Mouse (Mus musculus): ENCODE measurements around the gene Tcp11l1.

Tcp11l1 gene

DNA sequence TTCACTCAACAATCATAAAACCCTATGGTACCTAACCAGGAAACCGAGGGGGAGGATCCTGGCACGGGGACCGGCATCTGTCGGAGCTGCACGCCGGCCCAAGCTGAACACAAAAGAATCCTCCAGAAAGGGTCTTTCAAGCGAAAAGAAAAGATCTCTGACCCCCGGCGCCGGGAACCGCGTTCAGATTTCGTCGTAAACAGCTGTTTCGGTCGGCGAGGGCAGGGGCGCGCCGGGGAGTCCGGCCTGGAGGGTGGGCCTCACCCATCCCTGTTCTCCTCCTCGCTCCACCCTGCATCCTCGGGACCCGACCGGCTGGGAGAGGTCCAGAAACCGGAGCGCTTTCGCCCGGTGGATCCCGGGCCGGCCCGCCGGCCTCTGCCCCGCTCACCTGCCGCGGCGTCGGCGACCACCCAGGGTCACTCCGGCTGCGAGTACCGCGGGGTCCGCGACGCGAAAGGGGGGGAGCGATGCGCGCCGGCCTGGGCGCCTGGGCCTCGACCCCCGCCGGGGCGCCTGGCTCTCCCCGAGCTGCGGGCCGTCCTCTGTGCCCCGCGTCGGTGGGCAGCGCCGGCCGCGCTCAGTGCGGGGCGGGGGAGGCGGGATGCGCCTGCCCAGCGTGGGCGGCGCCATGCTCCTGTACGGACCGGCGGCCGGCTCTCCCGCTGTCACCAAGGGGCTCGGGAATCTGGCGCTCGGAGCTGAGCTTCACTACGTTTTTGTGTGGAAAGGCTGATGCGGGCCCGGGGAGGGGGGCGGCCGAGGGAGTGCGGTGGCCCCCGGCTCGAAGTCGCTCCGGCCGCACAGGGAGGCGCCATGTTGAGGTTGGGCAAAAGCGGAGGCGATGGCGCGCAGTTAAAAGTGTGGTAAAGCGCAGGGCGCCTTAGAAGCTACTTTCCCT is at the start of gene Tcp11l1:
Gene Tcp11l1, minus strand, starts transcription at position 585 of the 901 bp plus-strand sequence.
- peak; percentile 63 for DNase-seq

- no peak for DNase-seq
Measured at GRCm38 (mm10) chr2:104750611-104751010, 38.6 kb upstream of the Tcp11l1 start.

GRCm38 (mm10) chr2:104748652-104749183 is 36.7 kb upstream of the Tcp11l1 start:
- DNase-seq, result no peak

- DNase-seq, result no peak
Measured at GRCm38 (mm10) chr2:104746251-104746650, 34.3 kb upstream of the Tcp11l1 start.

DNA sequence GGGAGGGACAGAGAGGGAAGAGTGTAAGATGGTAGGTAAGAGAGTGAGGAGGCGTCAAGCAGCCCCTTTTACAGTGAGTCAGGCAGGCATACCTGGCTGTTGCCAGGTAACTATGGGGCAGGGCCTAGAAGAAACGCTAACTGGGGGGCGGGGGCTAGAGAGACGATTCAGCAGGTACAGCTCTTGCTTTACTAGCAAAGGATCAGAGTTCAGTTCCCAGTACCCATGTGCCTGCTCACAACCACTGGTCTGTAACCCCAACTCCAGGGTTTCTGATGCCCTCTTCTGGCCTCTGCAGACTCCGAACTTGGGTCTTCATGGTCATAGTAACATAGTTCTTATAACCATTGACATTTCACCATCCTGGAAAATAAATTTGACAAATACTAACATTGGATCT is 32.0 kb upstream of the Tcp11l1 start:
- no peak for DNase-seq

- DNase-seq, result no peak
Measured at GRCm38 (mm10) chr2:104743160-104743559, 31.2 kb upstream of the Tcp11l1 start.

DNA sequence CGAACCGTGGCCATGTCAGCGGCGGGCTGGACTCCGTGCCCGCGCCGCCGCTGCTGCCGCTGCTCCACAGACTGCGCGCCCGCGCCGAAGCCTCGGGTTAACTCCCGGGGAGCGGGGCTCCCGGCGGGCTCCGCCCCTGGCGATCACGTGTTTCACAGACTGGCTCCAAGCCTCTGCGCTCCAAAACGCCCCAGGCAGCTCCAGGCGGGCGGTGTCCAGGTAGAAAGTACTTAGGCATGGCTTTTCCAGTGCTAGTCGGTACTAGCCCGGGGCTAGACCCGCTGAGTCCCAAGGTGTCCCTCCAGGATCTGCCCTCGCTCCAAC is 30.7 kb upstream of the Tcp11l1 start, which contains the start of gene Depdc7:
Gene Depdc7, minus strand, starts transcription at position 138 of the 324 bp plus-strand sequence.
- peak; percentile 78 for DNase-seq

DNA sequence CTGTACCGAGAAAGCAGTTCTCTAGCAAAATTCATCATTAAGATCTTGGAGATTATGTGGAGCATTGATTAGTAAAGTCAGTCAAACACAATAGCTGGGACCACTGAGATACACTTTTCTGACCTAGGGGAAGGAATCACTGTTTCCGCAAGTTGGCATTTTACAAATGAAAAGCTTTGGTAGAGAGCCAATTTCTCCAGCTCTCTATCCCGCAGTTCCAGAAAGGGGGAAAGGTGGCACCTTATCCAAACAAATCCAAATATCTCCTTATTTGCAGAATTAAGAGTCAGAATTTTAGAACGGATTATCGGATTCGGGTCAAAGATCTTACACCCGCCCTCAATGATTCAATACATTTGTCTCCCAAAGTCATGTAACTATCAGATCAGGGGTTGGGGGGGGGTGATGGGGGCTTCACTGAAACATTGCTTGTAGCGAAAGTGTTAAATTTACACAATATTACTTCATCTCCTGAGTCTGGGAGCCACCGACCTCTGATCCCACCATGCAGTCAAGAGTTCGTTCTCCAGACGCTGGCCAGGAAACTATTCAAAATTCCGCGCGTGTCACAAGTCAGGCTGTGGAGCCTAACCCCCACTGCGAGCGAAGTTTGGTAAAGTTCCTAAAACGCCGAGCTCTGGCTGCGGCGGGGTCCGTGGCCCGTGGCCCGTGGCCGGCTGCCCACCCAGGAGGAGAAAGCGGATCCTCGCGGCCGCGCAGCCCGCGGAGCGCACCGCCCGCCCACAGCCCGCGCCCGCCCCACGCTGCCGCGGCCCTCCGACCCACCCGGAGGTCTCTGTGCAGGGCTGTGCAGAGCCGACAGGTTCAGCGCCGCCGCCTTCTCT is 30.1 kb upstream of the Tcp11l1 start:
- no peak for DNase-seq

DNA sequence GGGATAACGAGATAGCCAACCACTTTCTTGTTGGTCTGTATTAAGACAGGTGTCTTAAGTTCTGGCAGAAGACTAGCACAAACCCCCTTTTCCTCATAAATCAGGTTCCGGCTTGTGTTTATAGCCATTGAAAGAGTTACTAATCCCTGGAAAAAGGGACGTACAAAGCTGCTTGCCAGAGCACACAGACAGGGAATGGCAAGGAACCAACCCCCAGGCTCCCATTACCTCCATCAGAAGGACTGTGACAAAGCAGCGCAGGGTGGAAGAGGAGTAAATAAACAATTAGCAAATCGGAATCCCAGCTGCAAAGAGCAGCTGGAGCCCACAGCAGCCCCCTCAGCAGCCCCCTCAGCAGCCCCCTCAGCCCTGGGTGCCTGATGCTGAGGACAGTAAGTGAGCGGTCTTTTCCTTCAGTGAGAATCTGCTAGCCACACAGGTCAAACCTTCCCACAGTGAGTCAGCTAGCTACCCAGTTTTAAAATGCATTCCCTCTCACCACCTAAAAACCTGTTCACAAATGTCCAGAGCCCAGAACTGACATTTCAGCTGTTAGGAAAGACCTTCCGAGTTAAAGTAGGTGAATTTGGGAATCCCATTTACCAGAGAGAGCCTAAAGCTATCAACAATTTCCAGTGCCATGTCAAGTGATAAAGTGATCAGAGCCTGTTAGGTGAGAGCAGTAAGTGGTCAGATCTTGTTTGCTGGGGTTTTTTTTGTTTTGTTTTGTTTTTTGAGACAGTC is 29.2 kb upstream of the Tcp11l1 start:
- no peak for DNase-seq

GRCm38 (mm10) chr2:104740248-104740949 is 28.4 kb upstream of the Tcp11l1 start:
- DNase-seq, result no peak

DNA sequence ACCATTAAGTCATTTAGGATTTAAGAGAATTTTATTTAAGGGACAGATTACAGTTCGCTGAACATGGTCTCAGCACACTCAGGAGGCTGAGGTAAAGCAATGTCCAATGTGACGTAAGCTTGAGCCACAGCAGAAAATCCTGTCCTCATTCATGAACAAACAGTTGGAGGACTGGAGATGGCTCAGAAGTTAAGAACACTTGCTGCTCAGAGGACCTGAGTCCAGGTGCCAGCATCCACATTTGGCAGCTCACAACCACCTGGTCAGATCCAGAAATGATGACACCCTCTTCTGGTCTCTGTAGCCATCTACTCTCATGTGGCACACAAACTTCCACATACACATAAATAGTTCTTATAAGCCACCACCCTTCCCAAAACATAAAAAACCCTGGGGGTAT is 27.7 kb upstream of the Tcp11l1 start:
- DNase-seq, result no peak

GRCm38 (mm10) chr2:104736241-104736640 is 24.3 kb upstream of the Tcp11l1 start:
- no peak for DNase-seq

DNA sequence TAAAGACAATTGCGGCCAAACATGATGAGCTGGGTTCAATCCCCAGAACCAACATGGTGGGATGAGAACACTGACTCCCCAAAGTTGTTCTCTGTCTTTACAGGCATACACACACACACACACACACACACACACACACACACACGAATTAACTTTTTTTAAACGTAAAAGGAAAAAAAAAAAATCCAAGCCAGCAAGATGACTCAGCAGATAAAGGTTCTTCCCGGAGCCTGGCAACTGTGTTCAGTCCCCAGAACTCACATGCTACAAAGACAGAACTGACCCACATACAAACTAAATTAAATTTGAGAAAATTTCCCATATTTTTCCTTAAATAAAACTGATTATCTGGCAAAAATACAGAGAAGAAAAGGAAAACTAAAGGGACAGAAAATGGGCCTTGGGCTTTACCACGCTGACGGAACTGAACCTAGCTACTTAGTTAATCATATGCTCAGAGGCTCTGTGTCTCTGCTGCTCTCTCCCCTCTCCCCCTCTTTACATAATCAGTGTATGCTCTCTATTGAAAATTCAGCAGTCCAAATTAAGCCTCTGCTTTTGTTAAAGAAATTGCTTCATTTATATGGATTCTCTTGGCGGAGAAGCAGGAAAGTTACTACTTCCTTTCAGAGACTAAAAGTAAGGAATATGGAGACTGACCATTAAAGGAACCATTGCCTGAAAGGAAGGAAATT is 20.7 kb upstream of the Tcp11l1 start:
- DNase-seq, result no peak

- DNase-seq, result peak; percentile 38
Measured at GRCm38 (mm10) chr2:104732033-104732444, 20.1 kb upstream of the Tcp11l1 start.

- no peak for DNase-seq
Measured at GRCm38 (mm10) chr2:104727369-104727768, 15.4 kb upstream of the Tcp11l1 start.

DNA sequence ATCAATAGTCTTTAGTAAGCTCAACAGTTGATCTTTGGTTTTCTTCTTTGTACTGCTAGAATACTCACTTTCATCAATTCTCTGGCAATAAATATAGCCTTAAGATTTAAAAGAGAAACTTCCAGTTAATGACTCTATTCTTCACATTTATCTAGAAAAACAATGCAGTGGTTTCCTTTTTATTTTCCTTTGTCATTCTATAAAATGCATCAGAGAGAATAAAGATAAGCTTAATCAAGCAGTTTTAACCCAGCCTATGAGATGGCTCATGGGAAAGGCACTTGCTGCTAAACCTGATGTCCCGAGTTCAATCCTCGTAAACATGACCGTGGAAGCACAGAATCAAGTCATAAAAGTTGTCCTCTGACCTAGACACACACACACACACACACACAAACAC is 10.1 kb upstream of the Tcp11l1 start:
- DNase-seq, result no peak

GRCm38 (mm10) chr2:104717827-104718226 is 5.9 kb upstream of the Tcp11l1 start:
- no peak for DNase-seq

- no peak for DNase-seq
Measured at GRCm38 (mm10) chr2:104717231-104717735, 5.3 kb upstream of the Tcp11l1 start.

DNA sequence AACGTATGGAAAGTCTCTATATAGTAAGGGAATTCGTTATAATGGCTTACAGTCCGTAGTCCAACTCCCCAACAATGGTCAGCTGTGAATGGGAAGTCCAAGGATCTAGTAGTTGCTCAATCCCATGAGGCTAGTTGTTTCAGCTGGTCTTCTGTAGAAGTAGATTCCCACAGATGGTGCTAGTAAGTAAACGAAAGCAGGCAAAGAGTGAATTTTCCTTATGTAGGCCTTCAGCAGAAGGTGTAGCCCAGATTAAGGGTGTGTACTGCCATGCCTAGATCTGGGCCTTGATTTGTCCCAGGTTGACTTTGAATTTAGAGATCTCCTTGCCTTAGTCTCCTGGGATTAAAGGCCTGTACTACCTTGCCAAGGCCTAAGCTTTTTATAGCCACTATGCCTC is 4.3 kb upstream of the Tcp11l1 start, which contains the start of gene Pin1rt1:
Gene Pin1rt1, minus strand, starts transcription at position 101 of the 400 bp plus-strand sequence.
- DNase-seq, result no peak

- DNase-seq, result no peak
Measured at GRCm38 (mm10) chr2:104714254-104714691, 2.3 kb upstream of the Tcp11l1 start.

GRCm38 (mm10) chr2:104712486-104712809 is 479 bp upstream of the Tcp11l1 start:
- DNase-seq, result no peak
